Mouse (Mus musculus) ZHBTc4 (cell line): ENCODE data around the gene Timeless.
A peak's percentile ranks its signal among the peaks of the same experiment; 100 is the strongest.
"Not testable (repeated sequence)": the region's sequence is repeated elsewhere in the genome, so short reads cannot be mapped to it uniquely, and the experiment has no call there.

Source experiments
- DNase-seq: peaks from one replicate; pipeline ENCODE4 v3.0.0-alpha.2; 2011; ENCODE audit warnings: low read depth, low spot score

Timeless gene

GRCm38 (mm10) chr10:128255925-128256324 lies 24.1 kb downstream of the Timeless start:
- DNase-seq, result no peak

GRCm38 (mm10) chr10:128256328-128256727 lies 24.5 kb downstream of the Timeless start:
- DNase-seq, result no peak

- DNase-seq, result no peak
Observed at GRCm38 (mm10) chr10:128258953-128259352, 27.1 kb downstream of the Timeless start.

DNA sequence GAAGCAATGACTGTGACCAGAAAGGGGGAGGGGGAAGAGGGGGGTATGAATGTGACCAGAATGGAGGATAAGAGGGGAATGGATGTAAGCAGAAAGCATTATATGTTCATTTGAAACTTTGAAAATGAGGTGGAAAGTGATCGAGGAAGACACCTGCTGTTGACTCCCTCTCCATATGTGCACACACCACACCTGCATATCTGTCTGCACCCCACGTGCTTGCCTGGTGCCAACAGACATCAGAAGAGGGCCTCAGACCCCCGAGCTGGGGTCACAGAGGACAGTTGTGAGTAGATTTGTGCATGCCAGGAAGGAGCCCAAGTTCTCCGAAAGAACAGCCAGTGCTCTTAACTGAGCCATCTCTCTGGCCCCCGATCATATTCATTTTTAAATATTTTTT lies 28.1 kb downstream of the Timeless start:
- no peak for DNase-seq

GRCm38 (mm10) chr10:128260376-128260775 lies 28.5 kb downstream of the Timeless start:
- not testable (repeated sequence) for DNase-seq

GRCm38 (mm10) chr10:128262300-128262699 lies 30.4 kb downstream of the Timeless start:
- DNase-seq, result peak; percentile 91

DNA sequence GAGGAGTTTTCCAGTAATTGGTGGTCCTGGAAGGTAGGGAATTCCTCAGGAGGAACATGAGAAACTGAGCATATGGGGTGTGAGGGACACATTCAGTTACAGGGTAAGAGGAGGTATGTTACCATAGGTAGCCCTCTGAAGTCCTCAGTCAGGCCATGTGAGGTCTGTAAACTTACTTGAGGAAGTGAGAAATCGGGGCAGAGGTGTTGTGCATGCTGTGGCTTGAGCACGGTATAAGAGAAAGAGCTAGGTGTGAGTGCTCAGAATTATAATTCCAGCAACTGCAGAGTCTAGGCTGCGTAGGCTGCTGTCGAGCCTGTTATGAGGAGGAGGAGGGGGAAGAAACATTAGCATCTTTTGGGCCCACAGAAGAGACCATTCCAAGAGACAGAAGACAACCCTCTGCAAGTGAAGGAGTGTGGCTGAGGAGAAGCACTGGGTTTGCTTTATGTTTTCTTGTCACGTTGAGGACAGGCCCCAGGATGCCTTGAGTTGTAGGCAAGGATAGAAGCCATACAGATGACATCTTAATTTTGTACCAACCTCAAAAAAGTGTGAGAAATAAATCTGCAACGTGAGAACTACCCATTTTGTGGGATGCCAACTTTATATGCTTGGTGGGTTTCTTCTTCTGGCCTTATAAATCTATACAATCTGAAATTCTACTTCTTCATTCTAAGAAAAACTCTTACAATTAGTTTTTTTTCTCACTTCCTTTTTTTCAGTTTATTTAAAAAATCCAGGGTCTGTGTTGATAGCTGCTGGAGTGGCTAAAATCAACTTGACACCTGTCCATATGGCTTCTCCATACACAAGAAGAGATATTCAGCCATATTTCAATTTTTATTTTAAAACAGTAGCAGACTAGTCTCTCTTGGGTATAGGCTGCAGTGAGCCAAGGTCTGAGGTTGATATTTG lies 31.8 kb downstream of the Timeless start:
- DNase-seq, result no peak

DNA sequence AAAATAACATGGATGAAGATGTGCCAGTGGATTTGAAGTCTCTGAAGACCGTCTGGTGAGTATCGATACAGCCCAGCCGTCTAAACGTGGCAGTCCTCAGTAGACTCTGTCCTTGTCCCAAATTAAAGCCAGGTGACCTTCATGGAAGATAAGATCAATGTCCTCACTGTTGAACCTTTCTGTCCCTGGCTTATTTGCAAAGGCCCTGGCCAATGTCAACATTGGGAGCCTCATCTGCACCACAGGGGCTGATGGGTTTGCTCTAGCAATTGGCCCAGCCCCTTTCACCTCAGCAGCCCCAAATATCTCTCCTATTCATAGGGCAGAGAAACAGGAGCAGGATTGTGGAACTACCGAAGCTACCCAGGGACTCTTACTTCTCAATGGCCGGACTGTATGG lies 36.5 kb downstream of the Timeless start, which contains the start of gene Apof:
TSS of gene Apof (plus strand) at position 301 of the 400 bp plus-strand sequence.
- DNase-seq, result peak; percentile 52

GRCm38 (mm10) chr10:128269206-128269910 lies 37.5 kb downstream of the Timeless start:
- no peak for DNase-seq

DNA sequence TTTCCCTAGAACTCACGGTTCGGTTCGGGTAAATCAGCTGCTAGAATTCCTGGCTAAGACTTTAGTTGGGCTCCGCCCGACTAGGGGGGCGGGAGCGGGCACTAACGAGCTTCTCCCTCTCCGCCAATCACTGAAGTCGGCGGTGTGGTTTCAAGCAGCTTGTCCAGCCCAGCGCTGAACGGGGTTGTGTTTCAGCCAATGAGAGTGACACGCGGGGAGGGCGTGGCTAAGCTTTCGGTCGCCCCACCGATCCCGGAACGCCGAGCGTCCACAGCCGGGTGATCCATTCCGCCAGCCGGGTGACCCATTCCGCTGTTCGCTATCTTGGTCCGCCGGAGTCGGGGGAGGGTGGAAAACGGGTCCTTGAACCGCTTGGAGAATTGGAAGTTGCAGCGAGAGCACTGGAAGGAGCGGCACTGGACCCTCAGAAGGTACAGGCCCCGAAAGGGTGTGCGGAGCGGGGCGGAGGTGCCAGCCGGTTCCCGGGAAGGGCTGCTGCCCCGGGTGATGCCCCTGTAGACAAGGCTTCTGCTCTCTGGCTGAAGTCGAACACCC lies 38.5 kb downstream of the Timeless start, which contains the start of gene Stat2:
TSS of gene Stat2 (plus strand) at position 273 of the 555 bp plus-strand sequence.
- DNase-seq, result peak; percentile 100

DNA sequence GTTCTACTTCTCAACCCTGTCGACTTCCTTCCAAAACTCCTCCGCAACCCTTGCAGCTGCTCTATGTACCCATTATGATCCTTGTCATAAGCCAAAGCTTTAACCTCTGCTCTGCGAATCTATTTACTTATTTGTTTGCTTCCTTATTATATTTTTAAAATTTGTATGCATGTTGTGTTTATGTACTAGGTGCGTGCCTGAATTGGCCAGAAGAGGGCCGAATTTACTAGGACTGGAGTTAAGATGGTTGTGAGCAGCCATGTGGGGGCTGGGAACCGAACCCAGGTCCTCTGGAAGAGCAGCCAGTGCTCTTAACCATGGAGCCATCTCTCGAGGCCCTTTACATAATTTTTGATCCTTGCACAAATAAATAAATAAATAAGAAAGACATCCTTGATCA lies 39.0 kb downstream of the Timeless start:
- DNase-seq, result peak; percentile 57

GRCm38 (mm10) chr10:128271883-128272282 lies 40.0 kb downstream of the Timeless start:
- peak; percentile 41 for DNase-seq

DNA sequence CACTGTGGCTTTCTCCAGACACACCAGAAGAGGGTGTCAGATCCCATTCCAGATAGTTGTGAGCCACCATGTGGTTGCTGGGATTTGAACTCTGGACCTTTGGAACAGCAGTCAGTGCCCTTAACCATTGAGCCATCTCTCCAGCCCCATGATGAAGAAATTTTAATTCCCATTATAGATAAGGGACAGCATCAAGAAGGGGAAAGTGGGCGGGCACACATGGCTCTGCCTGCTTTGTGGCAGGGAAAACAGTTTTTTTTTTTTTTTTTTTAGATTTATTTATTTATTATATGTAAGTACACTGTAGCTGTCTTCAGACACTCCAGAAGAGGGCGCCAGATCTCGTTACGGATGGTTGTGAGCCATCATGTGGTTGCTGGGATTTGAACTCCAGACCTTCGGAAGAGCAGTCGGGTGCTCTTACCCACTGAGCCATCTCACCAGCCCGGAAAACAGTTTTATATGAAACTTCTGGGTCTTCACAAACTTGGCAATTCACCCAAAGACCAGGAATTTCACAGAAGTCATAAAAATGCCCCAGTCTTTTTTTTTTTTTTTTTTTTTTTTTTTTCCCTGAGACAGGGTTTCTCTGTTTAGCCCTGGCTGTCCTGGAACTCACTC lies 41.1 kb downstream of the Timeless start:
- not testable (repeated sequence) for DNase-seq

- not testable (repeated sequence) for DNase-seq
Observed at GRCm38 (mm10) chr10:128275374-128275773, 43.5 kb downstream of the Timeless start.

DNA sequence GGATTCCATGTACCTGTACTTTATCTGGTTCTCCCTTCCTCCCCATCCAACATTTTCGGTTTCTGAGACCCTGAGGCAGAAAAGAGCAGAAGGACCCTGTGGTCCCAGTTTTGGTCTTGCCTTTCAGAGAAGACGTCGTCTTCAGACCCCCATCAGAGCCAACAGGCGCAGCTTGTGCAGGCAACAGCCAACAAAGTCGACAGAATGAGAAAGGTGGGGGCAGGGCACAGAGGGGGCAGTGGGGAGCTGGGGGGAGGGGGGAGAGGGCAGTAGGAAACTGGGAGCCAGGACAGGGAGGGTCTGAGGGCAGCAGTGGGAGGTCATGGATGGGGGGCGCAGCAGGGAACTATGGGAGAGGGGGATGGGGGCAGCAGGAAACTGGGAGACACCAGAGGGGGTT lies 46.3 kb downstream of the Timeless start:
- DNase-seq, result no peak

DNA sequence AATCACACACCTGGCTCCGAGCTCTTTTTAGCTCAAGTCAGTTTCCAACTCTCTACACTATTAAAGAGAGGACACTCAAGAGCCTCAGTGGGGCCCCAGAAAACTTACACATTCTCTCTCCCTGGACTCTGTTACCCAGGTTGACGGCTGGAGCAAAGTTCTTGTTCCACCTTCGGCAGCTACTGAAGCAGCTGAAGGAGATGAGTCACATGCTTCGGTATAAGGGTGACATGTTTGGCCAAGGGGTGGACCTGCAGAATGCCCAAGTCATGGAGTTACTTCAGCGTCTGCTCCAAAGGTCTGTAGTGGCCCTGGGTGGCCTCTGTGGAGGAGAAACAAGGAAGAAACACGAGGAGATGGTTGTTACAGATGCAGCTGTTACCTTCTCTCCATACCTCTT lies 49.1 kb downstream of the Timeless start:
- DNase-seq, result no peak

- DNase-seq, result no peak
Observed at GRCm38 (mm10) chr10:128281682-128282081, 49.8 kb downstream of the Timeless start.

DNA sequence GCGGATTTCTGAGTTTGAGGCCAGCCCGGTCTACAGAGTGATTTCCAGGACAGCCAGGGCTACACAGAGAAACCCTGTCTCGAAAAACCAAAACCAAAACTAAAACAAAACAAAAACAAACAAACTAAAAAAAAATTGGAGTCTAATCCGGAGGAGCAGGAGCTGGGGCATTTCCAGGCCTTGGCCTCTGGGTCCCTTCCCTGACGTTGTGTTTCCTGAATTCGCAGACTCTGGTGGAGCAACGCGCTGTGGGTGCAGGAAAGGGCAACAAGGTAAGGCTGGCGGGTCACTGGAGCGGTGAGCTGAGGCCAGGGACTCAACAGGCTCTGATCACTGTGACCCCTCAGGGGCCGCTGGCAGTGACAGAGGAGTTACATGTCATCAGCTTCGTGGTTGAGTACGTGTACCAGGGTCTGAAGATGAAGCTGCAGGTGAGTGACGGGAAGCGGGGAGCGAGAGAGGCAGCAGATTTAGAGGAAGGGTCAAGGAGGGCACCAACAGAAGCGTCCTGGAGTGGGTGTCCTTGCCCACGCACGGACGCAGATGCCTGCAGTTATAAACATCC lies 51.1 kb downstream of the Timeless start:
- DNase-seq, result no peak

GRCm38 (mm10) chr10:128283604-128284579 lies 52.0 kb downstream of the Timeless start:
- DNase-seq, result peak; percentile 90

GRCm38 (mm10) chr10:128290594-128290993 lies 58.7 kb downstream of the Timeless start:
- DNase-seq, result not testable (repeated sequence)
